Mouse (Mus musculus): ENCODE measurements around the gene Cblb.

DNA sequence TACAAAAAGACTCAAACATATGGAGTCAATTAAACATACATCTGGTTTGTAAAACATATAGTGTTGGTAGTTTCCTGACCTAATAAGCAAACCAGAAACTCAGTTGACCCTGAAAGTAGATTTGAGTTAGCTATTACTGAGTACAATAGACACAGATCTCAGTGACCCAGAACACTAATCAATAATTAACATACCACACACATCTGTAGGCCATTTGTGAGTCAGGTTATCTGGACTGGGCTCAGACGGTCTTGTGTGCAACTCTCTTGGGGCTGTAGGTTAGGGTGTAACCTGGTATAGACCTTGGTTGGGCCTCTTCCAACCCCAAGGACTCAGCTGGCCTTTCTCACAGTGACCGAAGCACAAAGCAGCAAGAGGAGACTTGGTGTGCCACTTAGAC is 211.1 kb downstream of the Cblb start:
- TF ChIP-seq EP300 (IDR thresholded peaks at IDR 0.05; ENCODE audit: low read depth), result no peak
- no peak for TF ChIP-seq CTCF (IDR thresholded peaks at IDR 0.05; ENCODE audit: low read depth)

Measured in liver, embryonic 14.5 days (tissue).